Mouse (Mus musculus) 416B (cell line): ENCODE measurements around the gene Lin54.
"Not testable (repeated sequence)": the region's sequence is repeated elsewhere in the genome, so short reads cannot be mapped to it uniquely, and the experiment has no call there.

Source experiments
- DNase-seq: peaks from one replicate; pipeline ENCODE4 v3.0.0; 2011; ENCODE audit warnings: low read depth

The Lin54 gene

GRCm38 (mm10) chr5:100488231-100488630, 12.2 kb downstream of the Lin54 start:
- no peak for DNase-seq

GRCm38 (mm10) chr5:100487120-100487519, 13.3 kb downstream of the Lin54 start:
- DNase-seq: peak; percentile 33

- no peak for DNase-seq
Observed at GRCm38 (mm10) chr5:100483569-100483968, 16.9 kb downstream of the Lin54 start.

- peak; percentile 32 for DNase-seq
Observed at GRCm38 (mm10) chr5:100477604-100478003, 22.8 kb downstream of the Lin54 start.

- peak; percentile 77 for DNase-seq
Observed at GRCm38 (mm10) chr5:100476328-100476727, 24.1 kb downstream of the Lin54 start.

- no peak for DNase-seq
Observed at GRCm38 (mm10) chr5:100467336-100467735, 33.1 kb downstream of the Lin54 start.

- DNase-seq: peak; percentile 97
Observed at GRCm38 (mm10) chr5:100466624-100467023, 33.8 kb downstream of the Lin54 start.

- DNase-seq: peak; percentile 32
Observed at GRCm38 (mm10) chr5:100462374-100462773, 38.1 kb downstream of the Lin54 start.

GRCm38 (mm10) chr5:100461526-100461925, 38.9 kb downstream of the Lin54 start:
- DNase-seq: no peak

- DNase-seq: no peak
Observed at GRCm38 (mm10) chr5:100459468-100459867, 41.0 kb downstream of the Lin54 start.

GRCm38 (mm10) chr5:100451871-100452270, 48.6 kb downstream of the Lin54 start:
- DNase-seq: no peak

- no peak for DNase-seq
Observed at GRCm38 (mm10) chr5:100438796-100439195, 61.6 kb downstream of the Lin54 start.

- no peak for DNase-seq
Observed at GRCm38 (mm10) chr5:100437917-100438316, 62.5 kb downstream of the Lin54 start.

GRCm38 (mm10) chr5:100437086-100437485, 63.4 kb downstream of the Lin54 start:
- DNase-seq: no peak

- no peak for DNase-seq
Observed at GRCm38 (mm10) chr5:100430966-100431365, 69.5 kb downstream of the Lin54 start.

- DNase-seq: no peak
Observed at GRCm38 (mm10) chr5:100430076-100430390, 70.4 kb downstream of the Lin54 start.

GRCm38 (mm10) chr5:100429344-100430075, 70.9 kb downstream of the Lin54 start:
- DNase-seq: peak; percentile 100

GRCm38 (mm10) chr5:100428734-100429343, 71.6 kb downstream of the Lin54 start:
- DNase-seq: no peak

- DNase-seq: peak; percentile 23
Observed at GRCm38 (mm10) chr5:100428031-100428733, 72.3 kb downstream of the Lin54 start.

- peak; percentile 72 for DNase-seq
Observed at GRCm38 (mm10) chr5:100427276-100427675, 73.2 kb downstream of the Lin54 start.

- DNase-seq: not testable (repeated sequence)
Observed at GRCm38 (mm10) chr5:100425823-100426222, 74.6 kb downstream of the Lin54 start.

GRCm38 (mm10) chr5:100424252-100424651, 76.2 kb downstream of the Lin54 start:
- DNase-seq: no peak

- DNase-seq: no peak
Observed at GRCm38 (mm10) chr5:100423626-100424025, 76.8 kb downstream of the Lin54 start.
